Mouse (Mus musculus): ENCODE measurements around the gene Ndufv2.

Ndufv2 gene

GRCm38 (mm10) chr17:66101380-66102330, at the start of gene Ndufv2:
Gene Ndufv2, minus strand, starts transcription at chr17:66101559.
- peak; percentile 99 for ATAC-seq (ENCODE audit: insufficient number of reproducible peaks, low FRiP score, low TSS enrichment)

DNA sequence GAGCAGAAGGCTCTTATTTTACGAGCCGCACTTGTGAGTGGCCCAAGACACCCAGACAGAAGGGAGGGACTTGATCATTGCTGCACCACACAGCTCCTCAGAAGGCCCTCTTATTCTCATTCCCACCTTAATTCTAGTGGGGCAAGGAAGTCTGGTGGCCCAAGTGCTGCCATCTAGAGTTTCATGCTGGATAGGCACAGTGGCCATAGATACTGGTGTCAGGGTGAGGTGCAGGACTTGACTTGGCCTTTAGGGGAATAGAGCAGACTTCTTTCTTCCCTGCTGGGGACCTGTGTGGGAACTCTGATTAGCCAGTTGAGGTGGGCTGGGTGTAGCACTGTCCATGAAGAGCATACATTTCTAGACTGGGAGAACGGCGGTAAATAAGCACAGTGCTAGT, 29.9 kb upstream of the Ndufv2 start:
- ATAC-seq (ENCODE audit: insufficient number of reproducible peaks, low FRiP score, low TSS enrichment): no peak

- no peak for ATAC-seq (ENCODE audit: insufficient number of reproducible peaks, low FRiP score, low TSS enrichment)
These were observed 29.0 kb upstream of the Ndufv2 start for GRCm38 (mm10) chr17:66130371-66130770.

GRCm38 (mm10) chr17:66125211-66125610, 23.9 kb upstream of the Ndufv2 start:
- no peak for ATAC-seq (ENCODE audit: insufficient number of reproducible peaks, low FRiP score, low TSS enrichment)

DNA sequence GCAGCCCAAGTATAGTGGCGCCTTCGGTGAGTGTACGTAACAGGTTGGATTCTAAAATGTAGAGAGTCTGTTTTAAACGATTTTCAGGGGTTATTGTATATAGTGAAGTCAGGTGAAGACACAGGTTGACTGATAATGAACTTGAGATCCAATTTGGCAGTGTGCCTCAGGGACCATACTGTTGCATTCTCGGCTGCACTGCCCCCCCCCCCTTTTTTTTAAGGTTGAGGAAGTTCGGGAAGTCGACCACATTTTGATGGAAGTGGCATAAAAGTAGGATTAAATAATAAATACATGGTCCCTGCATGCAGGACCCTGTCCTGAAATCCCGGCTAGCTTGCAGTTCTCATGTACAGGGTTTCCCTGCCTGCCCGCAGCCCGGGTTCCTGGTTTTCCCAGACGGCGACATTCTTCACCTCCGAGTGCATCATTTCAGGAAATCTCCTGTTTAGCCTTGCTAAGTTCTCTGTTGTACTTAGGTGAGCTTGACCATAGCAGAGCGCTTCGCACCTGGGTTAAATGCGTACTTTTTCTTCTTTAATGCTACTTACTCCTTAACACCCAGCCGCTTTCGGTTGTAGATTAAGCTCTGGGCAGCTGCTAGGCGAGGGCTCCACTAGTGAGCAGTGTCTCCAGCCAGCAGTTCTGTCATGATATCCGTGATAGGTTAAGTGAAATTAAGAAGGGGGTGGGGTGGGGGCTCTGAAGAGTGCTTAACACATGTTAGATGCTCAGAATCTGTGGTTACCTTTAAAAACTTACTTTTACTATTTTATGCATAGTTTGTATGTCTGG, 22.7 kb upstream of the Ndufv2 start:
- ATAC-seq (ENCODE audit: insufficient number of reproducible peaks, low FRiP score, low TSS enrichment): no peak

- ATAC-seq (ENCODE audit: insufficient number of reproducible peaks, low FRiP score, low TSS enrichment): peak; percentile 73
These were observed 21.9 kb upstream of the Ndufv2 start, which contains the start of gene Ddx11 for GRCm38 (mm10) chr17:66123066-66123815. Gene Ddx11, plus strand, starts transcription at chr17:66123520.

DNA sequence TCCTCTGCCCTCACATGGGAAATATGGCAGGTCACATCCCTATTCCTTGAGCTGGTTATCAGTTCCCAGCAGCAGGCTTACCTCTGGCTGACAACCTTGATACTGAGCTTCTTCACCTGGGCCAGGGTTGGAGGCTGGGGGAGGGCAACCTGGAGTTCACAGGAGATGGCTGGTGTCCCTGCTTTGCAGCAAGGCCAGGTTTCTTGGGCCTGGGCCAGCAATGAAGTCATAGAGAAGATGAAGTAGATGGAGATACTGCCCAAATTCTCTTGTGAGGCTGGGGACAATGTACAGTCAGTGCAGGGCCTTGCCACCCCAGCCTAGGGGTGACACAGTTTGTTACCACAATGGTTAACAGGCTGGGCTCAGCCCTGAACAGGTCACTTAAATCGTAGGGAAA, 19.3 kb upstream of the Ndufv2 start:
- no peak for ATAC-seq (ENCODE audit: insufficient number of reproducible peaks, low FRiP score, low TSS enrichment)

DNA sequence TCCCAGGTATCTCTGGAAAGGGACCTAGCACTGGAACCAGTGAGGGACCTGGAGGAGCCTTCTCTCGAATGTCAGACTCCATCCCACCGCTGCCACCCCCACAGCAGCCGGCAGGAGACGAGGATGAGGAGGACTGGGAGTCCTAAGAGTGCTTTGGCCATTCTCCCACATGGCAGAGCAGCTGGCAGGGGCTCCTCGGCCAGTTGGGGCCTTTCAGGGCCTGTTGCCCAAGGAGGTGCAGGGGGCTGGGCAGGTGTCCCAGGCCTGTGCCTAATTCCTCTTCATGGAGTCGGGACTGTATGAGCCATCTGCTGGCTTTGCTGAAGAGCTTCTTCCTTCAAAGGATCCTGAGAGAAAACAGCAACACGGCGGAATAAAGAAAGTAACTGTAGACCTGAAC, 17.6 kb upstream of the Ndufv2 start:
- ATAC-seq (ENCODE audit: insufficient number of reproducible peaks, low FRiP score, low TSS enrichment): no peak

DNA sequence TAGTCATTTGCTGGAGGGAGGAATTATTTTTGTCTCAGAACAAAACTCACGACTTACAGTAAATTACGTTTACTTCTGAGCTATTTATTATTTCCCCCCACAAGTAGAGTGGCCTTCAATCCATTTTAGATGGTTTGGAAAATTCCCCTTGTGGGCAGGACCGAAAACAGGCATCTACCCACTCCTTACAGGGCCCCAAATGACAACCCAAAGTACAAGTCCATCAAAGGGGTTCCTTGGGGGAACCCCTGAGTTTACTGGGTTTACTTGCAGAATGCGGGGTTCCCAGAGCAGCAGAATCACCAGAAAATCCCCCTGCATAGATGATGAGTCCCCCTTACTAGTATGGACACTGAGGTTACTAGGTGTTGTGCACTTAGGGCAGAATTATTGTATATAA, 10.8 kb upstream of the Ndufv2 start:
- no peak for ATAC-seq (ENCODE audit: insufficient number of reproducible peaks, low FRiP score, low TSS enrichment)

DNA sequence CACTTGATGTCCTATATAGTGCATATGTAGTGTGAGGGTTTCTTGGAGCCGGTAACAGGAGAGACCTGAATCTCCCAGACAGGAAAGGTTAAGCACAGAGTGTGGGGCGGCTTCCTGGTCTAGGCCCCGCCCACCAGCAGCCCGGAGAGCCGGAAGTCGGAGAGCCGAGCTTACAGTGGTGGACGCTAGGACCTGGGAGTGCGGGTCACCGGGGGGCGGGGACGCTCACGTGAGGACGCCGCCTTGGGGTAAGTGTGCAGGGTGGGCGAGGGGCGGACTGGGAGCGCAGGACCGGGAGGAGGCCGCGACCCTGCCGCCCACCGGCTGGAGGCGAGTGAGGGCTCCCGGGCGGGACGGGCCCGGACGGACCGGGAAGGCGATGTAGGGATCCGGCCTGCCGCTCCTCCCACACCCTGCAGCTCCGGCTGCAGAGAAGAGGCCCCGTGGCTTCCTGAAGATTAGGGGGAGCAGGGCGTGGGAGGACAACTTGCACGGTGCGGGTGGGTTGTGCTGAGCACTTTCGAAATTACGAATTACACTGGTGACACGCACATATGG, 10.1 kb upstream of the Ndufv2 start, which contains the start of gene Washc1:
Gene Washc1, plus strand, starts transcription at position 144 of the 558 bp plus-strand sequence.
- ATAC-seq (ENCODE audit: insufficient number of reproducible peaks, low FRiP score, low TSS enrichment): peak; percentile 91

DNA sequence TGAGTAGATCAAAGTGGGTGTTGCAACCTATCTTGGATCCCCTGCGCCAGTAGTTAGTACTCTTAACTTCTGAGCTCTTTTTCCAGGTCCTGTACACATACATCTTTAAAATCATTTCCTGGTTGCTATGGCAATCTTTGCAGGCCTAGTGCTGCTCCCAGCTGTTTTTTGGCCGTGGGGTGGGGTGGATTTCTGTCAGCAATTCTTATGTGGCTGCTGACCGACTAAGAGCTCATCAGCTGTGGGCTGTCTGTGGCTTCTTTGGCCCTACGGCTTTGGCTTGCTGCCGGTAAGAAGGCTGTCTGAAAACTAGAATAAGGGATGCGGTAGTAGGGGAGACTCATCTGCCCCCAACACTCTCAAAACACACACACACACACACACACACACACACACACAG, 9.4 kb upstream of the Ndufv2 start:
- no peak for ATAC-seq (ENCODE audit: insufficient number of reproducible peaks, low FRiP score, low TSS enrichment)

DNA sequence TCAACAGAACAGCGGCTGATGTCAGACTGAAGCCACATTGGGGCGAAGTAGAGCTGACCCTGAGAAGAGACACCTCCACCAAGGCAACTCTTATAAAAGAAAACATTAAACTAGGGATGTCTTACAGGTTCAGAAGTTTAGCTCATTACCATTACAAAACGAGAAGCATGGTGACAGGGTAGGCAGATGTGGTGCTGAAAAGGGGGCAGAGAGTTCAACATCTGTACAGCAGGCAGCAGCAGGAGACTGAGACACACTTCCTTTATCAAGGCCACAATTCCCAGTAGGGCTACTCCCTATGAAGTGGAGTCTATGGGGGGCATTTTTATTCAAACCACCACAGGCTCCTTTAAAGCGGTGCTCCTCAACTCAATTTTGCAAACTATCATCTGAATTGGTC, 6.8 kb upstream of the Ndufv2 start:
- no peak for ATAC-seq (ENCODE audit: insufficient number of reproducible peaks, low FRiP score, low TSS enrichment)

- no peak for ATAC-seq (ENCODE audit: insufficient number of reproducible peaks, low FRiP score, low TSS enrichment)
These were observed 6.1 kb upstream of the Ndufv2 start for GRCm38 (mm10) chr17:66107466-66107865.

GRCm38 (mm10) chr17:66106601-66107267, 5.4 kb upstream of the Ndufv2 start:
- no peak for ATAC-seq (ENCODE audit: insufficient number of reproducible peaks, low FRiP score, low TSS enrichment)

DNA sequence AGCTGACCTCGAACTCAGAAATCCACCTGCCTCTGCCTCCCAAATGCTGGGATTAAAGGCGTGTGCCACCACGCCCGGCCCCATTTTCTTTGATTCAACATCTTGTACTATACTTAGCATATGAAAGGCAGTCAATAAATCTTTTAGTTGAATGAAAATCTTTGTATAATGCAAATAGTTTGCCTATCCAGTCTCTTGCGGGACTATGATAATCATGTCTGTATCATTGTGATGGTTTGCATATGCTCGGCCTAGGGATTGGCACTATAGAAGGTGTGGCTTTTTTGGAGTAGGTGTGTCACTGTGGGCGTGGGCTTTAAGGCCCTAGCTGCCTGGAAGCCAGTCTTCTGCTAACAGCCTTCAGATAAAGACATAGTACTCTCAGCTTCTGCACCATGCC, 2.7 kb upstream of the Ndufv2 start:
- ATAC-seq (ENCODE audit: insufficient number of reproducible peaks, low FRiP score, low TSS enrichment): no peak

DNA sequence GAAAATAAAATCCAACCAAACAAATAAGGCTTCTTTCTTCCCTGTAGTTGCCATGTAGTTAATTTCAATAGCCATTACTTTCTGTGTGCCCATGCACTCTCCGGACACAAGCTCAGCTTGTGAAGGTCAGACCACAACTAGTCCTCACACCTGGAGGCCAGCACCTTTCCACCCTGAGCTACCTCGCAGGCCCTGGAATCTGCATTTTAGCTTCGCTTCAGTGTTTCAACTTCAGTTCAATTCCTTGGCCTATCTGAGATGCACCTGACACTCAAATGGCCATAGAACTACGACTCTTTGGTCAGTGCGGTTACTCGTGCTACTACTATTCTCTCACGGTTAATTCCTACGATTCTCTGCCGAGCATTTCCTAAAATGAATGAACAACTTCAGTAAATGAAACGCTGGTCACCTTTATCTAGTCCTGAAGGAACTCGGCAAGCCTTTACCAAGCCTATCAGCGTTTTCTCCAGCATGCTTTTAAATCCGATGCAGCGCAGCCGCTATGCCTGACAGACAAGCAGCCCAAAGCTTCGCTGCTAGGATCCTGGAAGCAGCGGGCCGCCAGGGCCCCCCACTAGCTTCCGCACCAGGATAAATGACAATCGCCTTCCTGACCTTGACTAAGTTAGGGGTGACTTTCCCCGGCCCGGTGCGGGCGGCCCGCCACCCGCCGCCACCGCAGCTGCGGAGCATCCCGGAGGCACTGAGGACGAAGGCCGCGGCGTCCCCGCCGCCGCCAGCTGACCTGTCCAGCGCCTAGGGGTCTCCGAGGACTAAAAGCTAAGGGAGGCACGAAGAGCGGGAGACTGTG, 586 bp downstream of the Ndufv2 start:
- peak; percentile 28; the same call in 1 of the 2 replicates for ATAC-seq (ENCODE audit: insufficient number of reproducible peaks, low FRiP score, low TSS enrichment)

DNA sequence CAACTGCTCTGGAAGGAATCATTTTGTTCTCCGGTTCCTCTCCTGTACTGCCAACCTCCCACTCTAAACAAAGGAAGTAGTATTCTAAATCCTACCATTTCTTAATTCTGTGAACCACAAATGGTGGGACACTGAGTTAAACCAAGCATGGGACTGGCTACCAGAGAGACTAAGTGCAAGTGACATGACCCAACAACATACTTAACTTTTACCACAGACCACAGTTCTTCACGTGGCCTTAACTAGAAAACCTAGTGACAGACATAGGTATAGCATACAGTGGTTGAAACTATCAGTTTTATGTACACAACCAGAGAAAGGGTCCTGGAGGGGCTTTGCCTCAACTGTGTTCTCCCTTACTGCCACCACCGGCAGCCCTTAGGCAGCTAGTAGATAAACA, 8.7 kb downstream of the Ndufv2 start:
- no peak for ATAC-seq (ENCODE audit: insufficient number of reproducible peaks, low FRiP score, low TSS enrichment)

DNA sequence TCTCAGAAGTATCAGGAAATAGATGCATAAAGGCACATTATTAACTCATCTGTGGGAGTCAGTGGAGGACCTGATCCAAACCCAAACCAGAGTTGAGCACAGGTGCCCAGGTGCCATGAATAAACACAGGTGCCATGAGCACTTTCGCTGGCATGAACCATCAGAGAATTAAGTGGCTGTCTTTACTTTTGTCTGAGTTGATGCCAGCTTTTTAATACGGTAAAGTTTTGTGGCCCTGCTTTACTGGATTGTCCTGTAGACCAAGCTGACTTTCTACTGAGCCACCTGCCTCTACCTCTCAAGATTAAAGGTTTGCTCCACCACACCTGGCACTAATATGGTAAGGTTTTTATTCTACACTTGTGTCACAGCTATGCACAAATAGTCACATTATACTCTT, 9.3 kb downstream of the Ndufv2 start:
- no peak for ATAC-seq (ENCODE audit: insufficient number of reproducible peaks, low FRiP score, low TSS enrichment)

GRCm38 (mm10) chr17:66091392-66091791, 10.0 kb downstream of the Ndufv2 start:
- no peak for ATAC-seq (ENCODE audit: insufficient number of reproducible peaks, low FRiP score, low TSS enrichment)
